Mouse (Mus musculus) right cerebral cortex, adult 2 months (tissue): Measurements from ENCODE around the gene Tdrd1.
"Not testable (repeated sequence)": the region's sequence is repeated elsewhere in the genome, so short reads cannot be mapped to it uniquely, and the experiment has no call there.

Experiments used
- DNase-seq, 2 experiments: peaks; one replicate each; pipeline ENCODE4 v3.0.0; 2021 to 2022; ENCODE audit warnings: low spot score in 2 of 2

Gene Tdrd1

GRCm38 (mm10) chr19:56826047-56826631 lies at the start of gene Tdrd1:
Gene Tdrd1, plus strand, starts transcription at chr19:56826209.
- no peak for DNase-seq

GRCm38 (mm10) chr19:56776719-56777382 lies 49.2 kb upstream of the Tdrd1 start:
- peak; percentile 54 to 65 for DNase-seq

GRCm38 (mm10) chr19:56778532-56778931 lies 47.5 kb upstream of the Tdrd1 start:
- DNase-seq, result not testable (repeated sequence)

GRCm38 (mm10) chr19:56787911-56788310 lies 38.1 kb upstream of the Tdrd1 start:
- no peak for DNase-seq

DNA sequence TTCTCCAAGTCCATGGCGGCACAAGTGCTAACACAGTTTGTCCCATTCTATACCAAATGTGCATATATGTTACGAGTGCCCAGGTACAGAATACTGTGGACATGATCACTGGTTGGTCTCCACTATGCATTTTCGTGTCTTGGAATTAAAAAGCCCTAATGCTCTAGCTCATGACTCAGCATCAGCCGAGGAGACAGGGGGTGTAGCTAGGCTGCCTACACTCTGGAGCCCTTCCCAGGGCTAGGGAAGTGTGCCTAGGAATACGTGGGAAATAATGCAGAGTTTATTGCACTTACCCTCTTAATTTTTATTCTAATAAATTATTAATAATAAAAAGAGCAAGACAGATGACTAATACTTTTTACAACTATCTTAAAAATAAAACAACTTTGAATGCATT lies 37.1 kb upstream of the Tdrd1 start:
- DNase-seq, result peak in 1 of 2 experiments; percentile 30

- no peak for DNase-seq
Observed at GRCm38 (mm10) chr19:56797376-56797775, 28.6 kb upstream of the Tdrd1 start.

- DNase-seq, result no peak
Observed at GRCm38 (mm10) chr19:56800226-56800625, 25.8 kb upstream of the Tdrd1 start.

GRCm38 (mm10) chr19:56800930-56801655 lies 24.9 kb upstream of the Tdrd1 start:
- no peak for DNase-seq

DNA sequence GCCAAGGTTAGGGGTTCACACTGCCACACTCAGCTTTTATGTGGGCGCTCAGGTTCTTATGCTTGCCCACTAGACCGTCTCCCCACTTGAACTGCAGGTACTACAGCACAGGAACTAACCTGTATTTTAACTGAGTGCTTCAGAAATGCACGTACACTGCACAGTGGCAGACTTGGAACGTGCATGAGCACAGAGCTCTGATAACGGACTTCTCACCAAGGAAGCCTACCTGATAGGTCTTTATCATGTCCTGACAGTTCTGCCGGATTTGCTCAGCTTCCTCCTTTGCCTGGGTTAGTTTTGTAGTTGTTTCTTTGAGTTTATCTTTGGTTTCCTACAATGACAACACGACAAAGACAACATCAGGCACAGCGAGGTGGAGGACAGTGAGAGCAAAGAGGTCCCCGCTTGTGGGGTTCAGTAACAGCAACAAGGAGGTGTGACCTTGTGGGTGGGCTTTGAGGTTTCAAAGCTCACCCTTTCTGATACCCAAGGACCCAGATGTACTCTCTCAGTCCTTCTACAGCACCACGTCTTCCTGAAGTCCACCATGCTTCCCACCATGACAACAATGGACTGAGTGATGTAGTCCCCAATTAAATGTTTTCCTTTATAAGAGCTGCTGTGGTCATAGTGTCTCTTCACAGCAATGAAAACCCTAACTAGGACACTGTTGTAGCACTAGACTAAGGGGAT lies 24.2 kb upstream of the Tdrd1 start:
- DNase-seq, result no peak

GRCm38 (mm10) chr19:56802352-56802746 lies 23.7 kb upstream of the Tdrd1 start:
- DNase-seq, result no peak

- no peak for DNase-seq
Observed at GRCm38 (mm10) chr19:56805366-56805765, 20.6 kb upstream of the Tdrd1 start.

DNA sequence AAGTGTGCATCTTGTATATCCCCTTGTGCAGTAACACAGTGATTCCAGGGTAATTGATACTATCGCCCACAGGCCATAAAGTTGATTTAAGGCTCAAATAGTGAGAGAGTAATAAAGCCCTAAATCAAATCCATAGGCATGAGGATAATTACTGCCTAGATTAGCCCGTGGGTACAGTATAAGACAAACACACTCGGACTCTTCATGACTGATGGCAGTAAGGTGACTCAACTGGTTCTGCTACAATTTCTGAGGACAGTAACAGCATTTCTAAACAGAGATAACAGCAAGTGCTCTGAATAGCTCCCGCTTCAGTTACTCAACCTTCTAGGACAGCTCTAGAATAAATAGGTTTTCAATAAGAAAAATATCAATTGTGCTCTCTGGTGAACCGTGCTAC lies 18.9 kb upstream of the Tdrd1 start:
- DNase-seq, result no peak

GRCm38 (mm10) chr19:56808771-56809170 lies 17.2 kb upstream of the Tdrd1 start:
- no peak for DNase-seq

DNA sequence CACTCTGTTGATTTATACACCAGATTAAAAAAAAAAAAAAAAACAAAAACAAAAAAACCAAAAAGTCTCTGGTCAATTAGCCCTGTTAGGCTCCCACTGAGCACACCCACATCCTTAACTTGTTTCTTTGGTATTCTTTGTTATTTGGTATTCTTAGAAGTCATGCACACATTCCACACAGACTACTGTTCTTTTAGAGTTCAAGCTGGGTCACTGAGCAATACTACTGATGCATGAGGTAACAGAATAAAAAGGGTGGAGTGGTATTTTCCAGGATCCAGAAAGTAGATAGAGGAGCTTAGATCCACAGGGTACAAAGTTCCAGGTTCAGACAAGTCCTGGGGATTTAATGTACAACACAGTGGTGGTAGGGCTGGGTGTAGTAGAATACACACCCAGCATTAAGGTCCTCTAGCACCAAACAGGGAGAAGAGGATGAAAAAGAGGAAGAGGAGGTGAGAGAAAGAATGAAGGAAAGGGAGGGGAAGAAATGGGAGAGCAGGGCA lies 15.3 kb upstream of the Tdrd1 start:
- no peak for DNase-seq

DNA sequence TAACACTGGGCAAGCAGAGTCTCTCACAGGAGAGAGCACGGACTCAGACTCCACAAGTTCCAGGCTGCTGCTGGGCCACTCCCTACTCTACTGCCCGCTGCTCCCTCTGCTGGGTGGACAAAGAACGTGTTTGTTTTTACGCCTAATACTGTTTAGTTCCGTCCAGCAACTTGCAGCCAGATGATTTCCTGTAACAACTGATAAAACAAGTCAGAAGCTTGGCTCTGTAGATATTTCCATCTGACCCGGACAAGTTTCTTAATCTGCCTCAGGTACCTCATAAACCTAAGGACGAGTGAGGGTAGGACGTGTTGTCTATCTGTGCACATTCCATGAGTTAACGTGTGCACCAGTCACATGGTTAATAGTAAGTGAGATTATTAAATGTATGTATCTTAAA lies 14.4 kb upstream of the Tdrd1 start:
- DNase-seq, result peak; percentile 33 to 53

- no peak for DNase-seq
Observed at GRCm38 (mm10) chr19:56813360-56813759, 12.6 kb upstream of the Tdrd1 start.

GRCm38 (mm10) chr19:56817851-56818526 lies 8.0 kb upstream of the Tdrd1 start:
- DNase-seq, result peak; percentile 21 to 31

DNA sequence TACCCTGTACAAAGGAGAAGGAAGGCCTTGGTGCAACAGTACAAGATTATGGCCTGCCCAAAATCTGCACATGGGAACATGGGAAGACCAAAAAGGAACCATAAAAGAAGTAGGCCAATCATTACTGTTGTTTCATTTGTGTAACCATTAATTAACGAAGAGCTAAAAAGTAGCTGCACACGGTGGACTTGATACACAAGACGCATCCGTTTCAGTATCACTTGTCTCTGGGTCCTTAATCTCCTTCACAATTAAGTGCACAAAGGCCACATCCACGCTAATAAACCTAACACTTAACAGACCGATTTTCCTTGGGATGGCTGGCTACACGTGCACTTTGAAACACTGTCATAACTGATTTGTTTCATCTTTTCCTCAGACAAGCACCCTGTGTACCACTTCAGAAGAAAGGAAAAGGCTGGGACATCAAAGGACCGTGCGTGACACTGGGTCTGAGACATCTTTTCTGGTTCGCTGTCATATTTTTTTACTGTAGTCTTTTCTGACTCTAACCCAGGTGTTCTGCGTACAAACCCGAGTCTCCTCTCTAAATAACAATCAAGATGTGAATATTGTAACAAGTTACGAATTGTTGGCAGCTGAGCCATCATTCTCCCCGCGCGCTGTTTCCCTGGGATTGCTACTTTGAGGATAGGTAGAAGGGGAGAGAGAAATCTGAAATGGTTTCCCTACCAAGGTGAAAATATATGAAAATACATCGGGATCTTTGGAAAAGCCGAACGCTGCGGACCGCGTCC lies 4.8 kb upstream of the Tdrd1 start:
- peak in 1 of 2 experiments; percentile 34 for DNase-seq

DNA sequence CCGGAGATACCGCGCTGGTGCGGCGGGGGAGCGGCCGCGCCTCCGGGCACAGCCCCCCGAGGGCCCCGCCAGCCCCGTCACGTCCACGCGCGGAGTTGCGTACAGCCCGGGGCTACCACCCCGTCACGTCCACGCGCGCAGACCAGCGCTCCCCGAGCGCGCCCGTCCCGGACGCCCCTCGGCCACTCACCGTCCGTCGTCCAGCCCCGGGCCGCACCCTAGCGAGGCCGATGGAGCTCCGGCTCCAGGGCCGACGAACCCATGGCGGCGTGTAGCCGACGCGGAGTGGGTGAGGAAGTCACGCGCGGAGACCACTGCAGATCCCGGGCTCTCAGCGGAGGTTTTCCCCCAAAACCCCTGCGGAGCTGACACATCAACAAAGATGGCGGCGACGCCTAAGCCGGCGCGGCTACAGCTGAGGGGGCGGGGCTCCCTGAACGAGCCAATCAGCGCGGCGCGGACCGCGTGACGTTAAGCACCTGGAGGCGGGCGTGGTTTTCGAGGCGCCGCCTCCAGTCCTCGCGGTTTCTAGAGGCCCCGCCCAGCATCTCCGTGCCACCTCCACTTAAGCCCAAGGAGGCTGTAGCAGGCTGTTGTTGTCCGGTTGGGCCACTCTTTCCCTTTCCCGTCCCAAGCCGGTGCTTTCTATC lies 4.1 kb upstream of the Tdrd1 start, which contains the start of gene Ccdc186:
Gene Ccdc186 (minus strand): TSS at position 393 of the 650 bp plus-strand sequence.
- peak; percentile 97 to 98 for DNase-seq

- DNase-seq, result no peak
Observed at GRCm38 (mm10) chr19:56822448-56822836, 3.6 kb upstream of the Tdrd1 start.
